In the genomic region with DNA sequence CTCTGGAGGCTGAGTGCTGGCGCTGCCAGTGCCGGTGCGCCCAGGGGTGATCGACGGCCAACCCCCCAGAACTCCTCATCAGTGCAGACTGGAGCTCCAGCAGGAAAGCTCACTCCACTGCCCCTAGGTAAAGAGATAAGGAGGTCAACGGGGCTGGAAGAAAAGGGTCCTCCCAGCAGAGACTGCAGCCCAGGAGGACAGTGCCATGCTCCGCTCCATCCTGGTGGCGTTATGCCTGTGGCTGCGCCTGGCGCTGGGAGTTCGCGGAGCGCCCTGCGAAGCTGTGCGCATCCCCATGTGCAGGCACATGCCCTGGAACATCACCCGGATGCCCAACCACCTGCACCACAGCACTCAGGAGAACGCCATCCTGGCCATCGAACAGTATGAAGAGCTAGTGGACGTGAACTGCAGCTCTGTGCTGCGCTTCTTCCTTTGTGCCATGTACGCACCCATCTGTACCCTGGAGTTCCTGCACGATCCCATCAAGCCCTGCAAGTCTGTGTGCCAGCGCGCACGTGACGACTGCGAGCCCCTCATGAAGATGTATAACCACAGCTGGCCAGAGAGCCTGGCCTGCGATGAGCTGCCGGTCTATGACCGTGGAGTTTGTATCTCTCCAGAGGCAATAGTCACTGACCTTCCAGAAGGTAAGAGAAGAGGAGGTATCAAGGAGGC, we compare ENCODE assay signal across 9 mouse cellular contexts. TPM values are rescaled to one million over a fixed set of nuclear protein-coding genes. Genes with fewer than 3 reads are reported as not detected.
A peak's percentile ranks its signal among the peaks of the same experiment; 100 is the strongest.
DNase-seq lines count a peak whose midpoint lies in the region; ATAC-seq and TF ChIP-seq lines count a peak whose summit lies in the region.
"Had no signal": no experiment of that assay in that cellular context is flagged by ENCODE, and none has a peak within 500 bp of the region (broad histone marks: within the 10 kb centered on the region; RNA-seq: fewer than 3 reads in every experiment).

No protein-coding gene starts in this region.

- peaks cover 20% of the 10 kb centered on the region for H3K27me3 ChIP-seq in heart, embryonic 12.5 days (replicated peaks)
- H3K27me3 ChIP-seq in hindbrain, embryonic 12.5 days = peaks cover 18% of the 10 kb centered on the region
- peaks cover 48% of the 10 kb centered on the region for H3K27me3 ChIP-seq in midbrain, embryonic 10.5 days (ENCODE audit: low read depth, poor library complexity, severe bottlenecking)
- H3K27me3 ChIP-seq in thymus, adult 2 months (ENCODE audit: control insufficient read depth, insufficient read depth, low read length) = no peaks in the 10 kb centered on the region; the same call in 1 of the 2 replicates
- H3K27me3 ChIP-seq: Patski had no signal

- intact Hi-C loops in heart, postnatal 14 days (cut with DNase I) = no loop called here

- 20% methylated on average over 30 of the region's 30 CpGs for WGBS in heart, embryonic 12.5 days
- WGBS in hindbrain, embryonic 12.5 days = 20% methylated on average over 30 of the region's 30 CpGs
- 23% methylated on average over 30 of the region's 30 CpGs for WGBS in midbrain, embryonic 10.5 days
- 42% methylated on average over 30 of the region's 30 CpGs for WGBS in thymus, adult 2 months

- DNase-seq in heart, postnatal 14 days = no peak
- DNase-seq in ES-CJ7 (ENCODE audit: low read depth, low spot score) (peak; percentile 30), adipocyte (ENCODE audit: low spot score) (no peak)
- DNase-seq in embryo, embryonic 10.5 days (ENCODE audit: low spot score) = peak; percentile 28
- DNase-seq in midbrain, embryonic 10.5 days (ENCODE audit: low spot score) = peak; percentile 45
- DNase-seq in thymus, adult 2 months = no peak

- H3K4me2 ChIP-seq in heart, embryonic 12.5 days = peak overlapping the region; percentile 92
- peak overlapping the region; percentile 71 for H3K4me2 ChIP-seq in hindbrain, embryonic 12.5 days (replicated peaks)

- TF ChIP-seq CTCF in thymus, adult 2 months (IDR thresholded peaks at IDR 0.05; ENCODE audit: borderline replicate concordance, control insufficient read depth, extremely low read depth, insufficient read depth, low read length, poor library complexity) = no peak

- peak overlapping the region; percentile 53 for H3K9ac ChIP-seq in heart, embryonic 12.5 days
- peak overlapping the region; percentile 59 for H3K9ac ChIP-seq in hindbrain, embryonic 12.5 days

- H3K27ac ChIP-seq in heart, embryonic 12.5 days (ENCODE audit: poor library complexity, severe bottlenecking) = no peak overlapping the region
- no peak overlapping the region for H3K27ac ChIP-seq in hindbrain, embryonic 12.5 days
- peak overlapping the region; percentile 81 for H3K27ac ChIP-seq in midbrain, embryonic 10.5 days (replicated peaks)
- H3K27ac ChIP-seq in thymus, adult 2 months (ENCODE audit: control insufficient read depth, insufficient read depth, low read length) = no peak overlapping the region

- TF ChIP-seq POLR2A in thymus, adult 2 months (IDR thresholded peaks at IDR 0.05; ENCODE audit: control insufficient read depth, extremely low read depth, insufficient read depth, low read length, poor library complexity) = no peak

- no peaks in the 10 kb centered on the region for H3K9me3 ChIP-seq in heart, embryonic 12.5 days (replicated peaks)
- H3K9me3 ChIP-seq in hindbrain, embryonic 12.5 days (replicated peaks) = no peaks in the 10 kb centered on the region
- H3K9me3 ChIP-seq in midbrain, embryonic 10.5 days (replicated peaks) = no peaks in the 10 kb centered on the region

- H3K4me1 ChIP-seq in heart, embryonic 12.5 days (replicated peaks) = 0 out of 2 replicates have a peak, but pooled peaks cover 5% of the 10 kb centered on the region
- peaks cover 13% of the 10 kb centered on the region for H3K4me1 ChIP-seq in hindbrain, embryonic 12.5 days
- H3K4me1 ChIP-seq in midbrain, embryonic 10.5 days = peaks cover 31% of the 10 kb centered on the region
- no peaks in the 10 kb centered on the region; the same call in 1 of the 2 replicates for H3K4me1 ChIP-seq in thymus, adult 2 months (replicated peaks; ENCODE audit: control insufficient read depth, insufficient read depth, low read length)

- ATAC-seq in heart, embryonic 12.5 days (ENCODE audit: insufficient number of reproducible peaks, low FRiP score) = peak; percentile 20; the same call in 1 of the 2 replicates
- ATAC-seq in hindbrain, embryonic 12.5 days (ENCODE audit: low FRiP score) = peak; percentile 14
- ATAC-seq: Patski had no signal

- peak overlapping the region; percentile 57 for H3K4me3 ChIP-seq in heart, embryonic 12.5 days
- peak overlapping the region; percentile 52 for H3K4me3 ChIP-seq in hindbrain, embryonic 12.5 days
- H3K4me3 ChIP-seq in midbrain, embryonic 10.5 days = peak overlapping the region; percentile 64
- H3K4me3 ChIP-seq in thymus, adult 2 months (ENCODE audit: control insufficient read depth, insufficient read depth, low read length) = no peak overlapping the region

- H3K36me3 ChIP-seq in heart, embryonic 12.5 days = no peaks in the 10 kb centered on the region
- no peaks in the 10 kb centered on the region for H3K36me3 ChIP-seq in hindbrain, embryonic 12.5 days
- no peaks in the 10 kb centered on the region for H3K36me3 ChIP-seq in midbrain, embryonic 10.5 days
- H3K36me3 ChIP-seq in thymus, adult 2 months (ENCODE audit: control insufficient read depth, insufficient read depth, low read length) = no peaks in the 10 kb centered on the region

RNA-seq across cellular contexts. Expression of gene Sfrp4, which starts 0.5 kb away (rescaled TPM):
- 0.29 and 0.49 TPM in 2 replicates for polyA plus RNA-seq in heart, embryonic 12.5 days (2016; fragmentation: Nextera tagmentation; extraction: Ambion mirVana)
- under 1 TPM; 0.27 to 0.38 TPM for total RNA-seq in heart, postnatal 14 days (2021)
- polyA plus RNA-seq in hindbrain, embryonic 12.5 days (2016; fragmentation: Nextera tagmentation; extraction: Ambion mirVana) = 1.2 and 1.4 TPM in 2 replicates
- 0.81 and 3.0 TPM in 2 replicates for polyA plus RNA-seq in midbrain, embryonic 10.5 days (2016; fragmentation: Nextera tagmentation; extraction: Ambion mirVana)
- polyA plus RNA-seq in thymus, adult 2 months (2012; rRNA removed) = 0.85 and 1.8 TPM in 2 replicates

RNA-seq across cellular contexts. Expression of gene Epdr1, which starts 3.6 kb away (rescaled TPM):
- polyA plus RNA-seq in heart, embryonic 12.5 days (2016; fragmentation: Nextera tagmentation; extraction: Ambion mirVana) = 38.0 and 41.7 TPM in 2 replicates
- total RNA-seq in heart, postnatal 14 days (2021) = 10 to 100 TPM; 10.2 to 11.1 TPM
- 17.7 and 19.5 TPM in 2 replicates for polyA plus RNA-seq in hindbrain, embryonic 12.5 days (2016; fragmentation: Nextera tagmentation; extraction: Ambion mirVana)
- polyA plus RNA-seq in midbrain, embryonic 10.5 days (2016; fragmentation: Nextera tagmentation; extraction: Ambion mirVana) = 19.8 and 23.0 TPM in 2 replicates
- polyA plus RNA-seq in thymus, adult 2 months (2012; rRNA removed) = 4.7 and 5.0 TPM in 2 replicates

Comparison
In these comparisons a context has a peak if more than half of its experiments do, and no peak if none do; other contexts are left out.
1. DNase-seq: peak in ES-CJ7 (single experiment), embryo, embryonic 10.5 days (single experiment) and midbrain, embryonic 10.5 days (single experiment); none in heart, postnatal 14 days (0 of 2), adipocyte (single experiment) and thymus, adult 2 months (single experiment).